Mouse (Mus musculus): Measurements from ENCODE around the gene Gpr82. TPM values are rescaled to one million over a fixed set of nuclear protein-coding genes. Genes with fewer than 3 reads are reported as not detected.

Gpr82 gene
- polyA plus RNA-seq (2016; fragmentation: Nextera tagmentation; extraction: Ambion mirVana) = 0.79 and 0.92 TPM in 2 replicates

- Histone ChIP-seq H3K4me1 (no peaks in the 10 kb centered on the region), H3K9me3 (no peaks in the 10 kb centered on the region), H3K9ac (no peak within 1 kb of the TSS), H3K4me2 (replicated peaks) (no peak within 1 kb of the TSS), H3K27me3 (replicated peaks) (no peaks in the 10 kb centered on the region), H3K36me3 (no peaks in the 10 kb centered on the region), H3K4me3 (no peak within 1 kb of the TSS), H3K27ac (no peak within 1 kb of the TSS)
- 95% methylated on average over 5 of the region's 5 CpGs for WGBS
- ATAC-seq (ENCODE audit: low FRiP score, low read depth) = no peak
These were observed at the start of gene Gpr82 for GRCm38 (mm10) chrX:13661063-13661462. Gene Gpr82, plus strand, starts transcription at chrX:13661363.

GRCm38 (mm10) chrX:13612115-13612514 lies 49.0 kb upstream of the Gpr82 start:
- 89% methylated on average over 2 of the region's 2 CpGs for WGBS
- H3K27me3 ChIP-seq (replicated peaks) = no peaks in the 10 kb centered on the region
- no peak overlapping the region for H3K27ac ChIP-seq
- H3K36me3 ChIP-seq = no peaks in the 10 kb centered on the region; the same call in 1 of the 2 replicates
- no peak overlapping the region for H3K9ac ChIP-seq
- no peaks in the 10 kb centered on the region for H3K4me1 ChIP-seq
- no peak overlapping the region for H3K4me2 ChIP-seq (replicated peaks)
- H3K4me3 ChIP-seq = no peak overlapping the region
- H3K9me3 ChIP-seq = no peaks in the 10 kb centered on the region
- no peak for ATAC-seq (ENCODE audit: low FRiP score, low read depth)

- H3K4me2 ChIP-seq (replicated peaks) = no peak overlapping the region
- no peak overlapping the region for H3K4me3 ChIP-seq
- H3K27ac ChIP-seq = no peak overlapping the region
- no peaks in the 10 kb centered on the region for H3K9me3 ChIP-seq
- H3K27me3 ChIP-seq (replicated peaks) = no peaks in the 10 kb centered on the region
- 67% methylated on average over 1 of the region's 1 CpGs for WGBS
- no peaks in the 10 kb centered on the region; the same call in 1 of the 2 replicates for H3K36me3 ChIP-seq
- H3K4me1 ChIP-seq = no peaks in the 10 kb centered on the region
- ATAC-seq (ENCODE audit: low FRiP score, low read depth) = no peak
- no peak overlapping the region for H3K9ac ChIP-seq
These were observed 44.4 kb upstream of the Gpr82 start for GRCm38 (mm10) chrX:13616726-13617125.

DNA sequence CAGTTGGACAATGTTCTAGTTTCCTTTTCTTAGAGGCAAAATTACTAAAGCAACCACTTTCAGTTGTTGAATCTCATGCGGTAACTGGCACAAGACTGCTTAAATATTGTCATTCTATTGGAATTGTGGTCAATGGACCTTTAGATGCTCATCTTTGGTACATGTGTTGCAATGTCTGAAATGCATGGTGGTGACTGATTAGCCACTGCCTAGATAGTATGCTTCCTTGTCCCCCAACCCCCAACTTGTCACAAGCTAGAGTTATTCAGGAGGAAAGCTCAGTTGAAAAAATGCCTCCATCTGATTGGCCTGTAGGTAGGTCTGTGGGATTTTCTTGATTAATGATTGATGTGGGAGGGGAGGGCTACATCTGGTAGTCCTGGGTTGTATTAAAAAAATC lies 43.9 kb upstream of the Gpr82 start:
- Histone ChIP-seq H3K4me3 (no peak overlapping the region), H3K4me1 (no peaks in the 10 kb centered on the region), H3K9me3 (no peaks in the 10 kb centered on the region), H3K9ac (no peak overlapping the region), H3K36me3 (no peaks in the 10 kb centered on the region; the same call in 1 of the 2 replicates), H3K4me2 (replicated peaks) (no peak overlapping the region), H3K27me3 (replicated peaks) (no peaks in the 10 kb centered on the region), H3K27ac (no peak overlapping the region)
- ATAC-seq (ENCODE audit: low FRiP score, low read depth) = no peak
- WGBS = 88% methylated on average over 1 of the region's 1 CpGs

DNA sequence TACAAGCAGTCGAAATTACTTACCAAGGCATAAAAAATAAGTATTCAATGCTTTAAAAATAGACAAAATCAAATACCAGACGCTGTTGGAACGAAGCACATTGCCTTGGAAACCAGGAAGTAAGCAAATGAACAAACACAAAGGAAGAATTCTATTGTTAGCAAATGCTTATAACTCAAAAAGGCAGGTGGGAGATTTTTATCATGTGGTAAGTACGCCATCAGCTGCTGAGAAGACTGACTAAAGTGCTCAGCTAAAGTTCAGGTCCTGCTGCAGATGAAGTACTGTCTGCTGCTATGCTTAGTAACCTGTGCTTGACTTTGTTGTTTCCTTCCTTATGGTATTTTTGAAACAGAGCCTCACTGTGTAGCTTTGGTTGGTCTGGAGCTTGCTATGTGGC lies 42.7 kb upstream of the Gpr82 start:
- Histone ChIP-seq H3K27ac (no peak overlapping the region), H3K4me1 (no peaks in the 10 kb centered on the region), H3K27me3 (replicated peaks) (no peaks in the 10 kb centered on the region), H3K36me3 (no peaks in the 10 kb centered on the region), H3K4me2 (replicated peaks) (no peak overlapping the region), H3K9me3 (no peaks in the 10 kb centered on the region), H3K9ac (no peak overlapping the region), H3K4me3 (no peak overlapping the region)
- 83% methylated on average over 4 of the region's 4 CpGs for WGBS
- no peak for ATAC-seq (ENCODE audit: low FRiP score, low read depth)

DNA sequence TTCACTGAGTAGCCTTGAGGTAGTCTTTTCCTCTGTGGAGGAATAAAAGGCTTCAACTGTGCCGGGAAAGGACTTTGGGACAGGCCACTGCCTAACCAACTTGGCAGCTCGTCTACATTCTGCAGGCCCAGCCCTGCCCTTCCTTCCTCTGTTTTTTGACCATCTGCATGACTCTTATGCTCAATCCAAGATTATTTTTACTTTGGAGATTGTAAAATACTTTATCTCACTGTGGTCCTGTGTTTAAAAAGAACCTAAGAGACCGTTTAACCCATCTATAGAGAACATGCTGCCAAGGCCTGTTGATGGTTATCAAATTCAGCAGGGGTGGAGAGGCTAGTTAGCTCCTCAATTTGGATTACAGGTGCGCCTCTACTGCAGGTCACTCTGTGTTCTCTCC lies 39.7 kb upstream of the Gpr82 start:
- Histone ChIP-seq H3K4me2 (replicated peaks) (no peak overlapping the region), H3K36me3 (no peaks in the 10 kb centered on the region), H3K9me3 (no peaks in the 10 kb centered on the region), H3K4me1 (no peaks in the 10 kb centered on the region), H3K9ac (no peak overlapping the region), H3K27ac (no peak overlapping the region), H3K27me3 (replicated peaks) (no peaks in the 10 kb centered on the region), H3K4me3 (no peak overlapping the region)
- ATAC-seq (ENCODE audit: low FRiP score, low read depth) = no peak
- WGBS = 89% methylated on average over 4 of the region's 4 CpGs

GRCm38 (mm10) chrX:13622654-13623053 lies 38.5 kb upstream of the Gpr82 start:
- Histone ChIP-seq H3K9me3 (no peaks in the 10 kb centered on the region), H3K4me1 (no peaks in the 10 kb centered on the region), H3K36me3 (no peaks in the 10 kb centered on the region), H3K9ac (no peak overlapping the region), H3K27ac (no peak overlapping the region), H3K27me3 (replicated peaks) (no peaks in the 10 kb centered on the region), H3K4me3 (no peak overlapping the region), H3K4me2 (replicated peaks) (no peak overlapping the region)
- ATAC-seq (ENCODE audit: low FRiP score, low read depth) = no peak
- WGBS = 81% methylated on average over 5 of the region's 5 CpGs

DNA sequence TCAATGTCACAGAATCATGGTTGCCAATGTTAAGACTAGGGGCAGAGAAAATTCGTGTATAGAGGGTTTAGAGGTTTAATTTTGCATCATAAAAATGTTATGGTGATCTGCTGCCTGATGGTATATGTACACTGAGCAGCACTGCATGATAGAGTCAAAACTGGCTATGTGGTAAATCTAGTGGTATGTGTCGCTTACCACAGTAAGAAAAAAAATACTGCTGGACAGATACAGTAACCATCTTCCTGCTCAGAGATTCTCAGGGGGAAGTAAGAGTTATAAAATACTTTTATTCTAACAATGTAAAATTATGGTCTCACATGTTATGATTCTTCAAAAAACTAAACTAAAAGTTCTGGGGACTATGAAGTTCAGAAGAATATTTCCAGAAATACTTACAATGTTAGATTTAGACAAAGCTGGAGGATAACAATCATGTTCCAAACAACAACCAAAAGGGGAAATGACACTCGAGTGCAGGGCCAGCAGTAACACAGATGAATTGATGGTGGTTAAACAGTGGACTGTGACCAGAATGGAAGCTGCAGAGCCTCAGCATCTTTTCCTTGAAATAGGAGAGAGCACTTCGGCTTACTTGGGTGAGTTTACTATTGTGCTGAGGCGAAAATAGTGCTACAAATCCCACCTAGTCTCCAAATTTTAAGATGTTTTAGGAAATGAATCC lies 29.4 kb upstream of the Gpr82 start, which contains the start of gene Gpr34:
Gene Gpr34, plus strand, starts transcription at position 491 of the 685 bp plus-strand sequence.
- no peak within 1 kb of the TSS for H3K4me3 ChIP-seq
- no peaks in the 10 kb centered on the region for H3K27me3 ChIP-seq (replicated peaks)
- H3K9ac ChIP-seq = no peak within 1 kb of the TSS
- WGBS = 70% methylated on average over 5 of the region's 5 CpGs
- ATAC-seq (ENCODE audit: low FRiP score, low read depth) = no peak
- no peaks in the 10 kb centered on the region for H3K4me1 ChIP-seq
- H3K4me2 ChIP-seq (replicated peaks) = no peak within 1 kb of the TSS
- H3K9me3 ChIP-seq = no peaks in the 10 kb centered on the region
- H3K36me3 ChIP-seq = no peaks in the 10 kb centered on the region
- H3K27ac ChIP-seq = no peak within 1 kb of the TSS

DNA sequence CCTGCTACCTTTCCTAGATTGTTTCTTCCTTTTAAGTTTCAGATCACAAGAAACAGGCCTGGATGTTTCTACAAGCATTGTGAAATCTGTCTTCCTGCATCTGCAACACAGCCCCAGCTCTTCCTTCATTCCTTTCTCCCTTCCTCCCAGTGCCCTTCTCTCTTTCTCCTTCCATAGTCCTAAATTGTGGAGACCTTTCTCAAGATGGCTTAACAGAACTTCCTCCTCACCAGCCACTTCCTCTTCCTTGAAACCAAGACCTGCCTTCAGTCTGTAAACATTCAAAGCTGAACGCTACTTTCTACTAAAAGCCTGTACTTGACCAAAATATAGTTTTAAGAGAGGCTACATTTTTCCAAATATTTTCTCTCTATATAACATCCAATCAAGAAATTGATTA lies 24.8 kb upstream of the Gpr82 start:
- Histone ChIP-seq H3K27ac (no peak overlapping the region), H3K9me3 (no peaks in the 10 kb centered on the region), H3K4me1 (no peaks in the 10 kb centered on the region), H3K4me3 (no peak overlapping the region), H3K36me3 (no peaks in the 10 kb centered on the region), H3K27me3 (replicated peaks) (no peaks in the 10 kb centered on the region), H3K4me2 (replicated peaks) (no peak overlapping the region), H3K9ac (no peak overlapping the region)
- ATAC-seq (ENCODE audit: low FRiP score, low read depth) = no peak
- 94% methylated on average over 1 of the region's 1 CpGs for WGBS

GRCm38 (mm10) chrX:13638894-13639293 lies 22.3 kb upstream of the Gpr82 start:
- ATAC-seq (ENCODE audit: low FRiP score, low read depth) = no peak
- Histone ChIP-seq H3K36me3 (no peaks in the 10 kb centered on the region), H3K4me1 (no peaks in the 10 kb centered on the region), H3K27me3 (replicated peaks) (no peaks in the 10 kb centered on the region), H3K4me2 (replicated peaks) (no peak overlapping the region), H3K9me3 (no peaks in the 10 kb centered on the region), H3K9ac (no peak overlapping the region), H3K4me3 (no peak overlapping the region), H3K27ac (no peak overlapping the region)
- whole genome bisulfite sequencing = 77% methylated on average over 2 of the region's 2 CpGs

GRCm38 (mm10) chrX:13651889-13652288 lies 9.3 kb upstream of the Gpr82 start:
- Histone ChIP-seq H3K27me3 (replicated peaks) (no peaks in the 10 kb centered on the region), H3K4me1 (no peaks in the 10 kb centered on the region), H3K9ac (no peak overlapping the region), H3K4me2 (replicated peaks) (no peak overlapping the region), H3K9me3 (no peaks in the 10 kb centered on the region), H3K27ac (no peak overlapping the region), H3K36me3 (no peaks in the 10 kb centered on the region), H3K4me3 (no peak overlapping the region)
- WGBS = 80% methylated on average over 2 of the region's 2 CpGs
- no peak for ATAC-seq (ENCODE audit: low FRiP score, low read depth)

- ATAC-seq (ENCODE audit: low FRiP score, low read depth) = no peak
- no peaks in the 10 kb centered on the region for H3K36me3 ChIP-seq
- no peak overlapping the region for H3K4me2 ChIP-seq (replicated peaks)
- WGBS = 97% methylated on average over 1 of the region's 1 CpGs
- no peak overlapping the region for H3K4me3 ChIP-seq
- no peak overlapping the region for H3K9ac ChIP-seq
- H3K27me3 ChIP-seq (replicated peaks) = no peaks in the 10 kb centered on the region
- no peak overlapping the region for H3K27ac ChIP-seq
- no peaks in the 10 kb centered on the region for H3K9me3 ChIP-seq
- no peaks in the 10 kb centered on the region for H3K4me1 ChIP-seq
These were observed 8.9 kb upstream of the Gpr82 start for GRCm38 (mm10) chrX:13652291-13652690.

GRCm38 (mm10) chrX:13655005-13655421 lies 6.2 kb upstream of the Gpr82 start:
- no peak for ATAC-seq (ENCODE audit: low FRiP score, low read depth)
- Histone ChIP-seq H3K4me1 (no peaks in the 10 kb centered on the region), H3K36me3 (no peaks in the 10 kb centered on the region), H3K27me3 (replicated peaks) (no peaks in the 10 kb centered on the region), H3K27ac (no peak overlapping the region), H3K4me2 (replicated peaks) (no peak overlapping the region), H3K9ac (no peak overlapping the region), H3K4me3 (no peak overlapping the region), H3K9me3 (no peaks in the 10 kb centered on the region)
- 85% methylated on average over 3 of the region's 3 CpGs for WGBS
